Mouse (Mus musculus) kidney, adult 2 months (tissue): ENCODE results near the gene Slc35b2. TPM values are rescaled to one million over a fixed set of nuclear protein-coding genes. Genes with fewer than 3 reads are reported as not detected.

Source experiments
- DNase-seq: peaks from one replicate; pipeline ENCODE4 v3.0.0; 2021
- H3K27ac ChIP-seq: fragments of 200-500 bp; 2 replicates; pipeline ENCODE4 v1.5.1; 2012; ENCODE audit warnings: low read depth, low read length, control low read depth, inconsistent platforms; ENCODE audit not compliant: insufficient read depth
- H3K27me3 ChIP-seq: fragments of 200-500 bp; replicated peaks from 2 replicates; pipeline ENCODE4 v1.6.1; 2012; ENCODE audit warnings: mild to moderate bottlenecking, moderate library complexity, low read length, inconsistent platforms; ENCODE audit not compliant: control insufficient read depth, insufficient read depth
- H3K36me3 ChIP-seq: fragments of 200-500 bp; 2 replicates; pipeline ENCODE4 v1.6.1; 2012; ENCODE audit warnings: mild to moderate bottlenecking, moderate library complexity, low read length, inconsistent platforms; ENCODE audit not compliant: control insufficient read depth, insufficient read depth
- H3K4me1 ChIP-seq: fragments of 200-500 bp; 2 replicates; pipeline ENCODE4 v1.6.1; 2011; ENCODE audit warnings: low read length; ENCODE audit not compliant: control insufficient read depth, insufficient read depth
- H3K4me3 ChIP-seq: fragments of 200-500 bp; 2 replicates; pipeline ENCODE4 v1.5.1; 2011; ENCODE audit warnings: mild to moderate bottlenecking, low read depth, low read length, control low read depth; ENCODE audit not compliant: insufficient read depth
- CTCF ChIP-seq: fragments of 200-500 bp; conservative IDR thresholded peaks from 2 replicates; pipeline ENCODE4 v1.5.1; 2011; ENCODE audit warnings: low read depth, mild to moderate bottlenecking, control low read depth, low read length, moderate library complexity, mixed read lengths; ENCODE audit not compliant: insufficient read depth, insufficient read length
- POLR2A ChIP-seq: fragments of 200-500 bp; IDR thresholded peaks from one replicate; pipeline ENCODE4 v1.6.1; 2011; ENCODE audit warnings: low read depth, low read length, control low read depth
- WGBS: fragments of 180-500 bp; shearing (Covaris S2); methylation state at CpG from one replicate; pipeline ENCODE4 v1.1.7; 2018; 5-methylcytosine and 5-hydroxymethylcytosine counted together
- polyA plus RNA-seq: library from polyadenylated mRNA; depleted of rRNA; stranded (reverse); fragments of >200 nt; gene quantifications from 2 replicates; pipeline ENCODE4 v1.2.3, GENCODE M21; 2012

Gene Slc35b2
- polyA plus RNA-seq, 1 experiment = 75.5 TPM

- TF ChIP-seq CTCF (no peak), POLR2A (no peak)
- DNase-seq = no peak
- Histone ChIP-seq H3K36me3 (no peaks in the 10 kb centered on the region), H3K4me1 (peaks cover 7% of the 10 kb centered on the region), H3K27me3 (no peaks in the 10 kb centered on the region), H3K27ac (0 out of 2 replicates have a peak overlapping the region, but pooled peaks have one; percentile 19), H3K4me3 (peak overlapping the region; percentile 83)
- WGBS = 78% methylated on average over 3 of the region's 3 CpGs
Measured at GRCm38 (mm10) chr17:45556514-45557245, 7.0 kb upstream of the Slc35b2 start.

- Histone ChIP-seq H3K27ac (no peak overlapping the region), H3K4me3 (peak overlapping the region; percentile 83; the same call in 1 of the 2 replicates), H3K36me3 (no peaks in the 10 kb centered on the region), H3K4me1 (peaks cover 7% of the 10 kb centered on the region), H3K27me3 (no peaks in the 10 kb centered on the region)
- no peak for DNase-seq
- no peak for TF ChIP-seq CTCF
- no peak for TF ChIP-seq POLR2A
- WGBS = 65% methylated on average over 7 of the region's 7 CpGs
Measured at GRCm38 (mm10) chr17:45557246-45557824, 6.3 kb upstream of the Slc35b2 start.

GRCm38 (mm10) chr17:45557998-45558862 is 5.4 kb upstream of the Slc35b2 start:
- Histone ChIP-seq H3K27me3 (no peaks in the 10 kb centered on the region), H3K4me1 (peaks cover 7% of the 10 kb centered on the region), H3K36me3 (no peaks in the 10 kb centered on the region), H3K4me3 (no peak overlapping the region), H3K27ac (no peak overlapping the region)
- 68% methylated on average over 16 of the region's 16 CpGs for WGBS
- DNase-seq = no peak
- TF ChIP-seq CTCF = no peak
- TF ChIP-seq POLR2A = no peak

DNA sequence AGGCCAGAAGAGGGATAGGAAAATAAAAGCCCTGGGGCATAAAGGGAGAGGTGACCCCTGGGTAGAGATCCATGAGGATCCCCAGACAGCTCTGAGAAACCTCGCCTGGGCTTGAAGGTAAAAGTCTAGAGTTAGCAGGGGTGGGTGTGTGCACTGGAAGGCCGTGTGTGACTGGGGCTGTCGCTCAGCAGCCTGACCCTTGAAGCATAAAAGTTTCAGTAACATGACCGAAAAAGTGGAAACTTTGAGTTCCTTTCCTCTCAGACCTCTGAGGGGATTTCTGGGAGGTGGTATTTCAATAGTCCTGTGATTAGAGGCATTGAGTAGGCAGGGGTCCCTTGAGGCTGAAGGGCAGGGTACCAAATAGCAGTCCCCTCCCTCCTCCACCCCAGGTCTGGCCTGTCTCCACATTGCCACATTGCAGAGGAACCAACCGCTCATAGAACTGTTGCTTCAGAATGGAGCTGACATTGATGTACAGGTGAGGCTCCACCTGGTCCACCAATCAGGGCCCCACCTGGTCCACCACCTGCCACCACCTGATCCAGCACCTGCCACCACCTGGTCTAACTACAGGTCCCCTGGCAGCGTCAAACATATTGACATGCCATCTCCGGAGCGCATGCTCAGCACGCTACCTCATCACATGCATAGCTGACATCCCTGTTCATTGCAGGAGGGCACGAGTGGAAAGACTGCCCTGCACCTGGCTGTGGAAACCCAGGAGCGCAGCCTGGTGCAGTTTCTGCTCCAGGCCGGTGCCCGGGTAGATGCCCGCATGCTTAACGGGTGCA is 3.7 kb upstream of the Slc35b2 start:
- DNase-seq = no peak
- no peak overlapping the region for H3K4me3 ChIP-seq
- no peak overlapping the region for H3K27ac ChIP-seq
- 87% methylated on average over 15 of the region's 15 CpGs for WGBS
- TF ChIP-seq CTCF = no peak
- no peak for TF ChIP-seq POLR2A
- H3K4me1 ChIP-seq = peaks cover 7% of the 10 kb centered on the region
- no peaks in the 10 kb centered on the region for H3K27me3 ChIP-seq
- no peaks in the 10 kb centered on the region for H3K36me3 ChIP-seq

DNA sequence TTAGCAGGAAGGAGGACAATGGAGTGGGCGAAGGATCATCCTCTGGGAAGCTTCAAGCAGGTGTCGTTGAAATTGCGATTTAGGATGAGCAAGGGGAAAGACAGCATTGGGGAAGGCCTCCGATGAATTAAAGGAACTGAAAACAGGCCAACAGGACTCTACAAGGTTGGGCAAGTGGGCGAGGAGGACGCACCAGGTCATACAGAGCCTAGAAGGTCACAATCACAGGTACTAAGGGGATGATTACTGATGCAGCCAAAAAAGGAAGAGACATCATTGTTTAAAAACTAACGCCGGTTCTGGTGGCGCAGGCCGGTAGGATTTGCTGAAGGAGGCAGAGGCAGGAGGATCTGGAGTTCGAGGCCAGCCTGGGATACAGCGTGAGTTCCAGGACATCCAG is 458 bp upstream of the Slc35b2 start:
- H3K4me1 ChIP-seq = no peaks in the 10 kb centered on the region; the same call in 1 of the 2 replicates
- whole genome bisulfite sequencing = 73% methylated on average over 12 of the region's 12 CpGs
- DNase-seq = no peak
- TF ChIP-seq CTCF (no peak), POLR2A (no peak)
- H3K27me3 ChIP-seq = no peaks in the 10 kb centered on the region
- H3K4me3 ChIP-seq = no peak overlapping the region
- H3K27ac ChIP-seq = no peak overlapping the region
- peaks cover 11% of the 10 kb centered on the region for H3K36me3 ChIP-seq

DNA sequence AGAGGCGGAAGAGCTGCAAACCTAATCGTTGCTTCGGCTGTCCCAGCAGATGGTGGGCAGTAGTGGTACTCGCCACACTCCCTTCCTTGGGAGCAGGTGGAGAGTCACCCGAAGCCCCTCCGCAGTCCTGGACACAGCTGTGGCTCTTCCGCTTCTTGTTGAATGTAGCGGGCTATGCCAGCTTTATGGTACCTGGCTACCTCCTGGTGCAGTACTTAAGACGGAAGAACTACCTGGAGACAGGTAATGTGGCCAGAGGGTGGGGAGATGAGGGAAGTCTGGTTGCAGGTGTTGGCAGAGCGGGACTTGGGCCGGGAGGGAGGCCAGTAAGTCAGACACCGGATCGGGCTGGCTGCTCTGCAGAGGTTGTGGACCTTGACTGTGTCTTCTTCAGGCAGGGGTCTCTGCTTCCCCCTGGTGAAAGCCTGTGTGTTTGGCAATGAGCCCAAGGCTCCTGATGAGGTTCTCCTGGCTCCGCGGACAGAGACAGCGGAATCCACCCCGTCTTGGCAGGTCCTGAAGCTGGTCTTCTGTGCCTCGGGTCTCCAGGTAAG is 934 bp downstream of the Slc35b2 start:
- TF ChIP-seq CTCF (no peak), POLR2A (no peak)
- H3K27ac ChIP-seq = peak overlapping the region; percentile 50; the same call in 1 of the 2 replicates
- peaks cover 21% of the 10 kb centered on the region for H3K36me3 ChIP-seq
- no peaks in the 10 kb centered on the region; the same call in 1 of the 2 replicates for H3K4me1 ChIP-seq
- peak overlapping the region; percentile 83 for H3K4me3 ChIP-seq
- no peak for DNase-seq
- 11% methylated on average over 18 of the region's 18 CpGs for WGBS
- no peaks in the 10 kb centered on the region for H3K27me3 ChIP-seq
